Mouse (Mus musculus): ENCODE data around the gene Mrtfb.

DNA sequence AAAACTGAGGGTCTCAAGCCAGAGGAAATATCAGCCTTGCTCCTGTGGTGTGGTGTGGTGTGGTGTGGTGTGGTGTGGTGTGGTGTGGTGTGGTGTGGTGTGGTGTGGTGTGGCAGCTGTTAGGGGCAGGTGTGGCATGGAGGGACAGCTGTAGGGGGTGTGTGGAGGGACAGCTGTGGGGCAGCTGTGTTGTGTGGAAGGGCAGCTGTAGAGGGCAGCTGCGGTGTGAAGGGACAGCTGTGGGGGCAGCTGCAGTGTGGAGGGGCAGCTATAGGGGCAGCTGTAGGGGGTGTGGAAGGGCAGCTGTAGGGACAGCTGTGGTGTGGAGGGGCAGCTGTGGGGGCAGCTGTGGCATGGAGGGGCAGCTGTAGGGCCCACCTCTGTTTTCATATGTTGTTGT lies 172.5 kb downstream of the Mrtfb start:
- TF ChIP-seq CTCF (IDR thresholded peaks at IDR 0.05; ENCODE audit: low read depth, low read length), result no peak
- no peak for TF ChIP-seq POLR2AphosphoS5 (IDR thresholded peaks at IDR 0.05; ENCODE audit: insufficient replicate concordance, low read depth, low read length)
- TF ChIP-seq GATA1 (IDR thresholded peaks at IDR 0.05; ENCODE audit: borderline replicate concordance, low read length), result no peak
- no peak for TF ChIP-seq TAL1 (conservative IDR thresholded peaks at IDR 0.05; ENCODE audit: low read depth, low read length)
